Mouse (Mus musculus) lung, postnatal 0 days (tissue): Measurements from ENCODE around the gene Fbxo39. TPM values are rescaled to one million over a fixed set of nuclear protein-coding genes. Genes with fewer than 3 reads are reported as not detected.

Experiments used
- ATAC-seq: fragments of 200-750 bp; cut with Nextera tagmentation; 2 replicates; pipeline ENCODE4 v1.8.0; 2017; ENCODE audit warnings: moderate library complexity
- DNase-seq: peaks from one replicate; pipeline ENCODE4 v3.0.0-alpha.2; 2016; ENCODE audit warnings: low spot score
- H3K27ac ChIP-seq: fragments of 300-500 bp; sonication (generic); 2 replicates; pipeline ENCODE4 v1.5.1; 2014; ENCODE audit warnings: antibody characterized with exemption, mild to moderate bottlenecking, low read length, mixed read lengths
- H3K27me3 ChIP-seq: fragments of 300-500 bp; sonication (generic); replicated peaks from 2 replicates; pipeline ENCODE4 v1.6.1; 2014; ENCODE audit warnings: low read length, mixed read lengths; ENCODE audit not compliant: insufficient read depth
- H3K36me3 ChIP-seq: fragments of 300-500 bp; sonication (generic); 2 replicates; pipeline ENCODE4 v1.6.1; 2014; ENCODE audit warnings: low read length, mixed read lengths; ENCODE audit not compliant: insufficient read depth
- H3K4me1 ChIP-seq: fragments of 300-500 bp; sonication (generic); 2 replicates; pipeline ENCODE4 v1.6.1; 2014; ENCODE audit warnings: antibody characterized with exemption, low read depth, low read length, mixed read lengths; ENCODE audit not compliant: insufficient read depth
- H3K4me2 ChIP-seq: fragments of 300-500 bp; sonication (generic); replicated peaks from 2 replicates; pipeline ENCODE4 v1.6.1; 2014; ENCODE audit warnings: low read depth, mild to moderate bottlenecking, low read length, moderate library complexity, mixed read lengths
- H3K4me3 ChIP-seq: fragments of 300-500 bp; sonication (generic); 2 replicates; pipeline ENCODE4 v1.5.1; 2014; ENCODE audit warnings: low read depth, low read length
- H3K9ac ChIP-seq: fragments of 300-500 bp; sonication (generic); replicated peaks from 2 replicates; pipeline ENCODE4 v1.6.1; 2014; ENCODE audit warnings: low read depth, mild to moderate bottlenecking
- H3K9me3 ChIP-seq: fragments of 300-500 bp; sonication (generic); 2 replicates; pipeline ENCODE4 v1.6.1; 2016; ENCODE audit warnings: low read length, mixed read lengths
- CTCF ChIP-seq: IDR thresholded peaks from 2 replicates; pipeline ENCODE4 v1.5.1; 2016; ENCODE audit warnings: antibody characterized with exemption, mild to moderate bottlenecking
- EP300 ChIP-seq: IDR thresholded peaks from 2 replicates; pipeline ENCODE4 v1.6.1; 2016; ENCODE audit warnings: antibody characterized with exemption, mild to moderate bottlenecking, control low read depth
- WGBS: fragments of 180-500 bp; shearing (Covaris S2); extraction: QIAGEN DNeasy Blood & Tissue Kit; methylation state at CpG from one replicate; pipeline ENCODE4 v1.1.7; 2014; 5-methylcytosine and 5-hydroxymethylcytosine counted together
- polyA plus RNA-seq: library from polyadenylated mRNA; unstranded; fragments of >200 nt; fragmentation: Nextera tagmentation; extraction: Ambion mirVana; gene quantifications from 2 replicates; pipeline ENCODE4 v1.2.1, GENCODE M21; 2015

The Fbxo39 gene
- polyA plus RNA-seq, 1 experiment from 2014 or later, result not detected

- no peaks in the 10 kb centered on the region for H3K4me1 ChIP-seq
- WGBS, result 24% methylated on average over 20 of the region's 20 CpGs
- DNase-seq (peak; percentile 68), ATAC-seq (peak; percentile 59)
- no peaks in the 10 kb centered on the region for H3K36me3 ChIP-seq
- H3K27ac ChIP-seq, result no peak overlapping the region
- no peaks in the 10 kb centered on the region for H3K9me3 ChIP-seq
- no peaks in the 10 kb centered on the region for H3K27me3 ChIP-seq
- TF ChIP-seq EP300 (no peak), CTCF (peak; percentile 98)
- H3K9ac ChIP-seq, result no peak overlapping the region
- H3K4me3 ChIP-seq, result no peak overlapping the region
- peak overlapping the region; percentile 31 for H3K4me2 ChIP-seq
These were observed 40.9 kb downstream of the Fbxo39 start for GRCm38 (mm10) chr11:72354971-72355728.

- TF ChIP-seq EP300 (no peak), CTCF (no peak)
- no peaks in the 10 kb centered on the region for H3K9me3 ChIP-seq
- H3K27me3 ChIP-seq, result no peaks in the 10 kb centered on the region
- H3K4me1 ChIP-seq, result peaks cover 3% of the 10 kb centered on the region; the same call in 1 of the 2 replicates
- H3K36me3 ChIP-seq, result no peaks in the 10 kb centered on the region
- 10% methylated on average over 42 of the region's 42 CpGs for WGBS
- peak overlapping the region; percentile 70 for H3K4me2 ChIP-seq
- ATAC-seq (peak; percentile 60), DNase-seq (peak; percentile 87)
- no peak overlapping the region; the same call in 1 of the 2 replicates for H3K9ac ChIP-seq
- peak overlapping the region; percentile 34 for H3K4me3 ChIP-seq
- no peak overlapping the region for H3K27ac ChIP-seq
These were observed 47.4 kb downstream of the Fbxo39 start for GRCm38 (mm10) chr11:72361385-72362346.

GRCm38 (mm10) chr11:72362347-72362741, 48.1 kb downstream of the Fbxo39 start, which contains the start of gene Tekt1:
TSS of gene Tekt1 (minus strand) at chr11:72362442.
- DNase-seq (no peak), ATAC-seq (no peak)
- Histone ChIP-seq H3K4me2 (peak within 1 kb of the TSS; percentile 70), H3K4me3 (peak within 1 kb of the TSS; percentile 34), H3K9me3 (no peaks in the 10 kb centered on the region), H3K27me3 (no peaks in the 10 kb centered on the region), H3K27ac (0 out of 2 replicates have a peak within 1 kb of the TSS, but pooled peaks have one; percentile 17), H3K9ac (no peak within 1 kb of the TSS; the same call in 1 of the 2 replicates), H3K4me1 (peaks cover 3% of the 10 kb centered on the region; the same call in 1 of the 2 replicates), H3K36me3 (no peaks in the 10 kb centered on the region)
- TF ChIP-seq EP300 (no peak), CTCF (no peak)
- 32% methylated on average over 10 of the region's 10 CpGs for WGBS

- TF ChIP-seq EP300 (peak; percentile 60), CTCF (no peak)
- no peak overlapping the region for H3K4me2 ChIP-seq
- H3K4me3 ChIP-seq, result no peak overlapping the region
- H3K4me1 ChIP-seq, result peaks cover 3% of the 10 kb centered on the region; the same call in 1 of the 2 replicates
- 25% methylated on average over 8 of the region's 8 CpGs for WGBS
- H3K36me3 ChIP-seq, result no peaks in the 10 kb centered on the region
- no peaks in the 10 kb centered on the region for H3K27me3 ChIP-seq
- no peak overlapping the region for H3K9ac ChIP-seq
- peak; percentile 85 for DNase-seq
- ATAC-seq, result peak; percentile 70
- H3K9me3 ChIP-seq, result no peaks in the 10 kb centered on the region
- H3K27ac ChIP-seq, result peak overlapping the region; percentile 17
These were observed 49.4 kb downstream of the Fbxo39 start for GRCm38 (mm10) chr11:72363523-72364240.

DNA sequence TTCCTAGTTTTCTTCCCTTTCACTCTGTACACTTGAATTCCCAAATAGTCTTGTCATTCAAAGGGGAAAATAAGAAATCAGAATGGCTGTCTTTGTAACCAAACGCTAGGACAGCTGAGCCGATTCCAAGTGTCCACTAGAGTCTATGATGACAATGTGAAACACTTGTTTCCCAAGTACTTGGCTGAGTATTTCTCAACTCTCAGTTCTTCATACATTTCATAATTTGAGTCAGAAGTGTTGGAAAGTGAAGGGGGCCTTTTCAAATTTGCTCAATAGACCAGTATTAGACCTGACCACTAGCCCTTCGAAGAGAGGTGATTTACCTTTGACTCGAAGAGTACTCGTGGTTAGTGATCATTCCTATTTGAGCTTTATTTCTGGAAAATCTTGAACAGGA, 50.3 kb downstream of the Fbxo39 start:
- peaks cover 3% of the 10 kb centered on the region; the same call in 1 of the 2 replicates for H3K4me1 ChIP-seq
- no peaks in the 10 kb centered on the region for H3K27me3 ChIP-seq
- H3K4me3 ChIP-seq, result no peak overlapping the region
- H3K4me2 ChIP-seq, result no peak overlapping the region
- DNase-seq (peak; percentile 82), ATAC-seq (peak; percentile 57)
- no peaks in the 10 kb centered on the region for H3K9me3 ChIP-seq
- no peaks in the 10 kb centered on the region for H3K36me3 ChIP-seq
- no peak overlapping the region for H3K9ac ChIP-seq
- peak; percentile 82 for TF ChIP-seq EP300
- no peak for TF ChIP-seq CTCF
- 55% methylated on average over 5 of the region's 5 CpGs for WGBS
- peak overlapping the region; percentile 17 for H3K27ac ChIP-seq
